Mouse (Mus musculus): ENCODE results near the gene Lhfpl2.
A peak's percentile ranks its signal among the peaks of the same experiment; 100 is the strongest.

DNA sequence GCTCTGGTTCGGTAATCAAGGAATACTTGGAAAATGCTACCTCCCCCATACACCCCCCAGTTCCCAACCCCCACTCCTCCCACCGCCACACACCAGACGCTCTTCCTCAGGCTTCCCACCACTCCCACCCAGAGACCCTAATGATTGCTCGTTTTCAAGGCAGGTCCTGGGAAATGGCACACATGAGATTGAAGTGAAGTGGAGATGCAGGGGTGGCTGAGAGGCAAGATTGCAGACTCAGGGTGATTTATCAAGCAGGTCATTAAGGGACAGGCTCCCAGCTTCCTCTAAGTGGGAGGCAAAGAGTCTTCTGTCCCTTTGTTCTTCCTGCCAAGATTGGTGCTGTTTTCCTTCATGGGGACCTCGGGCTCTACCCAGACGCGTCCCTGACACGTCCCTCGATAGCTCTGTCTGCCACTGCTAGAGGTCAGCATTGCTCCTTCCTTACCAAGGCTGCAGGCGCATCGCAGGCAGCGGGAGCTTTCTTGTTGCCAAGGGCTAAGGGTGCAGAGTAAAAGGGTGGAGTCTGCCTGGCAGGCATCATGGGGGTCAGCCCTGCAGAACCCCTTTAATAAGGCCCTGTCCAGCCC is 85.6 kb downstream of the Lhfpl2 start:
- no peak for TF ChIP-seq EP300 (IDR thresholded peaks at IDR 0.05; ENCODE audit: low read depth)
- TF ChIP-seq CTCF (IDR thresholded peaks at IDR 0.05; ENCODE audit: low read depth): peak; percentile 60
